In genomic region chr10:44728963-44729362, GRCm38 (mm10) we compare ENCODE assay signal across 17 mouse cellular contexts.
"Had no signal": no experiment of that assay in that cellular context is flagged by ENCODE, and none has a peak within 500 bp of the region (broad histone marks: within the 10 kb centered on the region; RNA-seq: fewer than 3 reads in every experiment).

No protein-coding gene starts in this region.

- DNase-seq: kidney, adult 18-20 months; kidney, adult 9 months; kidney, postnatal 25 days; layer of hippocampus, adult 9-11 months; lung, adult 18-20 months; lung, postnatal 14 days; lung, postnatal 4 days; midbrain, embryonic 14.5 days; right cerebral cortex, postnatal 4 days; thymus, adult 18-20 months; thymus, postnatal 36 days had no signal

- H3K4me3 ChIP-seq: layer of hippocampus, adult 2 months; liver, embryonic 15.5 days; lung, embryonic 15.5 days had no signal

- H3K27me3 ChIP-seq: liver, embryonic 15.5 days; lung, embryonic 15.5 days had no signal

- H3K4me2 ChIP-seq: liver, embryonic 11.5 days; liver, embryonic 15.5 days; lung, embryonic 15.5 days; midbrain, embryonic 11.5 days had no signal

- H3K9ac ChIP-seq: liver, embryonic 15.5 days; lung, embryonic 15.5 days had no signal

- ATAC-seq: intestine, embryonic 16.5 days had no signal

- H3K9me3 ChIP-seq: liver, embryonic 15.5 days; lung, embryonic 15.5 days had no signal

- H3K4me1 ChIP-seq: lung, embryonic 15.5 days had no signal

- H3K27ac ChIP-seq: layer of hippocampus, adult 2 months; liver, embryonic 15.5 days; lung, embryonic 15.5 days had no signal

- H3K36me3 ChIP-seq: liver, embryonic 15.5 days; lung, embryonic 15.5 days had no signal
